Mouse (Mus musculus) olfactory bulb, adult 2 months (tissue): Measurements from ENCODE around the gene Ttc34. TPM values are rescaled to one million over a fixed set of nuclear protein-coding genes. Genes with fewer than 3 reads are reported as not detected.

Experiments used
- H3K27ac ChIP-seq: fragments of 200-500 bp; 2 replicates; pipeline ENCODE4 v1.5.1; 2012; ENCODE audit warnings: low read depth, low read length; ENCODE audit not compliant: insufficient read depth
- H3K4me1 ChIP-seq: fragments of 200-500 bp; 2 replicates; pipeline ENCODE4 v1.6.1; 2012; ENCODE audit warnings: low read length; ENCODE audit not compliant: control insufficient read depth, insufficient read depth
- H3K4me3 ChIP-seq: fragments of 200-500 bp; 2 replicates; pipeline ENCODE4 v1.5.1; 2012; ENCODE audit warnings: mild to moderate bottlenecking, low read depth, low read length, moderate library complexity; ENCODE audit not compliant: insufficient read depth
- CTCF ChIP-seq: fragments of 200-500 bp; IDR thresholded peaks from 2 replicates; pipeline ENCODE4 v1.5.1; 2012; ENCODE audit warnings: low read depth, mild to moderate bottlenecking, low read length, moderate library complexity; ENCODE audit not compliant: insufficient read depth
- POLR2A ChIP-seq: fragments of 200-500 bp; IDR thresholded peaks from 2 replicates; pipeline ENCODE4 v1.6.1; 2012; ENCODE audit warnings: mild to moderate bottlenecking, low read depth, low read length, moderate library complexity; ENCODE audit not compliant: insufficient read depth
- WGBS: fragments of 180-500 bp; shearing (Covaris S2); methylation state at CpG from one replicate; pipeline ENCODE4 v1.1.7; 2018; 5-methylcytosine and 5-hydroxymethylcytosine counted together
- polyA plus RNA-seq: library from polyadenylated mRNA; stranded (reverse); fragments of >200 nt; gene quantifications from 2 replicates; pipeline ENCODE4 v1.2.4, GENCODE M21; 2012; ENCODE audit warnings: low replicate concordance; ENCODE audit not compliant: missing spikeins, insufficient read depth, insufficient read length

Ttc34 gene
- polyA plus RNA-seq, 1 experiment, result not detected

DNA sequence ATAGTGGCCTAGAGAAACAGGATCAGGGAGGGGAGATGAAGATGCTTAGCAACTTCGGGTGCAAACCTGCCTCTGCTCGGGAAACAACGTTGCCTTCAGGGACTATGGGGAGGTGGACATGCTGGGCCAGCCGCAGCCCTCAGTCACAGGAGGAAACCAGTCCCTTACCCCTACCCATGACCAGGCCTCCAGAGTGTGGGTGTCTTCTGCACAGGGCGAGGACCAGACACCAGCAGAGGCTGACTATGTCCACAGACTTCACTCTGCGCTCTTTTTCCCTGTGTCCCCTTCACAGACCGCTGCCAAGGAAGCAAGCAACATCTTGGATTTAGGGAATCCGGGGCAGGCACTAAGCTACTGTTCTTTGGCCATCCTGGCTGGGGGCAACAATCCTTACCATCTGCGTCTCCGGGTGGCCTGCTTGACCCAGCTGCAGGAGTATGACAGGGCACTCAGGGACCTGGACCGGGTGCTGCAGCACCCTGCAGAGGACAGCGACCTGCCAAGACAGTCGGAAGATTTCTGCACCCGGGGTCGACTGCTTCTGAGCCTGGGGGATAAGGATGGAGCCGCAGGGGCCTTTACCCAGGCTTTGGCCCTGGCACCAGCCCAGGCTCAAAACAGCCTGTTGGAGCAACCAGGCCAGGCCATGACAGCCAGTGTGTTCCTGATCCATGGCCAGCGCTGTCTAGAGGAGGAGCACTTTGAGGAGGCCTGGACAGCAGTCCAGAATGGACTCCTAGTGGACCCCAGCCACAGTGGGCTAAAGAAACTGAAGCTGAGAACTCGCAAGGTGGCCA lies 27.9 kb downstream of the Ttc34 start:
- no peak for TF ChIP-seq CTCF
- TF ChIP-seq POLR2A, result no peak
- Histone ChIP-seq H3K4me1 (peaks cover 17% of the 10 kb centered on the region), H3K4me3 (no peak overlapping the region), H3K27ac (peak overlapping the region; percentile 23; the same call in 1 of the 2 replicates)
- WGBS, result 82% methylated on average over 18 of the region's 18 CpGs

DNA sequence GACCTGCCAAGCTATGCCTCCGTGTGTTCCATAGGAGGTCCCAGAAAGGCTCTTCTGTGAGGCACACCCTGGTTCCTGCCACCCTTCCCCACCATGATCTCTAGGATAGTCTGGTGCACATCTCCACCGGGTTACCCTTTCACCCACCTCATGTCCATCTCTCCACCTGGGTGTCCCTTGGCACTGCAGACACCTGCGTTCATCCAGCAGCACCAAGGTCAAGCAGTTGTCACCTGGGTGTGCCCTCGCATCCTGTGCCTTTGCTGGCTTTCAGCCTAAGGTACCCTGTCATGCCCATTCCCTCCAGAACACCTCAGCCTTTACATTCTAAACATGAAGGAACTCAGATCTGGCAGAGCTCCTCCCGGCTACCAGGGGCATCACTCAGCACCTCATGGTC lies 29.1 kb downstream of the Ttc34 start:
- TF ChIP-seq CTCF (no peak), POLR2A (no peak)
- Histone ChIP-seq H3K27ac (no peak overlapping the region), H3K4me1 (peaks cover 17% of the 10 kb centered on the region), H3K4me3 (no peak overlapping the region)
- WGBS, result 90% methylated on average over 5 of the region's 5 CpGs

DNA sequence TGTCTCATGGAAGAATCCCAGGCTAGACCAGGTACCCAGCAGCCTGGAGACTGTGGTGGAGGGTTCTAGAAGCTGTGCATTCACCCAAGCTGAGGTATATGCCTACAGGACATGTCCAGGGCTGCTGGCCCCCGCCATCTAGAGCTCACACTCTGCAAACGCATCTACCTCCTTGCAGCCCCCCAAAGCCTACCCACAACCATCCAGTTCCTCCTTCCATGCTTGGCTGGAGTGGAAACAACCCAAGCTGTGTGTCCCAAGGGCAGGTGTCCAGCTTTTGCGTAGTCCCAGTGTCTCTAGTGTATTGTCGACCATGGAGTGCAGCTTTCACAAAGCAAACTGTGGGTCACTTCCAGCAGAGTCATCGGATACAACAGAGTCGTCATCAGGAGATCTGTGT lies 30.0 kb downstream of the Ttc34 start:
- TF ChIP-seq CTCF (no peak), POLR2A (no peak)
- no peak overlapping the region for H3K4me3 ChIP-seq
- 85% methylated on average over 6 of the region's 6 CpGs for WGBS
- no peak overlapping the region for H3K27ac ChIP-seq
- H3K4me1 ChIP-seq, result peaks cover 20% of the 10 kb centered on the region

DNA sequence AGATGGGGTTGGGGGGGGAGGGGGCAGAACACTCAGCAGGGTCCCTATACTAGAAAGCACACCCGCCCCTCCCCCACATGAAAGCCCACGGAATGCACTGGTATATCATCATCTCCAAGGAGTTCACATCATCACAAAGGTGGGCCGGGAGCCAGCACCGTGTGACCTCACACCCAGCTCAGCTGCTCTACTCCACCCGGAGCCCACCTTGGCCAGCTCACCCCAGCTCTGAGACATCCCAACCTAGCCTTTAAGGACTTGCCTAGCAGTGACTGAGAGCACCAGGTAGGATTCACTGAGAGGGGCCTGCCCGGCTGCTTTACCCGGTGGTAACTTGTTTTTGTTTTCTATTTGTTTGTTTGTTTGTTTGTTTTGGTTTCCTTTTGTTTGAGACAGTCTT lies 32.2 kb downstream of the Ttc34 start, which contains the start of gene Mmel1:
Mmel1 (plus strand) TSS at position 146 of the 400 bp plus-strand sequence.
- H3K27ac ChIP-seq, result no peak within 1 kb of the TSS
- TF ChIP-seq POLR2A (no peak), CTCF (no peak)
- no peak within 1 kb of the TSS for H3K4me3 ChIP-seq
- H3K4me1 ChIP-seq, result peaks cover 16% of the 10 kb centered on the region
- WGBS, result 85% methylated on average over 7 of the region's 7 CpGs

DNA sequence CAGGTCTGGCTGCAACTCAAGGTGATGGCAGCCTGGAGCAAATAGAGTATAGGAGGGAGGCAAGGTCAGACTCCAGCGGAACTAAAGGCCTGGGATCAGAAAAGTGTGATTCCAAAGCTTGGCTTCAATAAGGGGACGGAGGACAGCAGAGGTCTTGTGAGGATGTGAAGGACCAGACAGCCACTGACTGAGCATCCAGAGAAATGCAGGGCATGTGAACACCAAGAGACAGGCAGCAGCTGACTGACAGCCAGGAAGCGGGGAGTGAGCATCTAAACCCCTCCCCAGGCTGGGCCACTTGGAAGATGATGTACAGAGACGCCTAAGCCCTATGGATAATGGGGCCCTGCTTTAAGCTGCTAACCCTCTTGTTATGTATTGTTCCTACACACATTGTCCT lies 33.5 kb downstream of the Ttc34 start:
- no peak overlapping the region for H3K4me3 ChIP-seq
- H3K4me1 ChIP-seq, result peaks cover 8% of the 10 kb centered on the region
- 91% methylated on average over 4 of the region's 4 CpGs for WGBS
- H3K27ac ChIP-seq, result no peak overlapping the region
- TF ChIP-seq CTCF (no peak), POLR2A (no peak)

DNA sequence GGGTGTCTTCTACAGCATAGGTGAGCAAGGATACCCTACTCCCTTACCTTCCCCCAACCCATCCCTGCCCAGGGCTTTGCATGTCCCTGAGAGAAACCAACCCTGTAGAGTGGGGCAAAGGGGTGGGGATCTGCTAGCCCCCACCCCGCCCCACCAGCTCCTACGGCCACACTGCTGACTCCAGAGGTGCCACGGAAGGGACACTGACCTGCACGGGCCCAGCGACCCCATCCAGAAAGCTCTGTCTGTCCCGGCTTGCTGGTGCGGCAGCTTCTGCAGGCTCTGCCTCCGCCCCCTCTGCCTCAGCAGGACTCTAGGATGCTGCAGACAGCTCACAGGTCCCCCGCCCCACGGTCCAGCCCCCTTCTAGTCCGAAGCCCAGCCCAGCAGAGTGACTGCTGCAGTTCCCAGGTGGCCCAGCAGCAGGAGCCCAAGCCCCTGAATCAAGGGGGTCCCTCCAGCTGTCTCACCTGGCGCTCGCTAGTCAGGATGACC lies 34.5 kb downstream of the Ttc34 start:
- WGBS, result 4% methylated on average over 13 of the region's 13 CpGs
- no peak overlapping the region for H3K4me3 ChIP-seq
- TF ChIP-seq POLR2A (no peak), CTCF (no peak)
- no peak overlapping the region for H3K27ac ChIP-seq
- H3K4me1 ChIP-seq, result peaks cover 8% of the 10 kb centered on the region

DNA sequence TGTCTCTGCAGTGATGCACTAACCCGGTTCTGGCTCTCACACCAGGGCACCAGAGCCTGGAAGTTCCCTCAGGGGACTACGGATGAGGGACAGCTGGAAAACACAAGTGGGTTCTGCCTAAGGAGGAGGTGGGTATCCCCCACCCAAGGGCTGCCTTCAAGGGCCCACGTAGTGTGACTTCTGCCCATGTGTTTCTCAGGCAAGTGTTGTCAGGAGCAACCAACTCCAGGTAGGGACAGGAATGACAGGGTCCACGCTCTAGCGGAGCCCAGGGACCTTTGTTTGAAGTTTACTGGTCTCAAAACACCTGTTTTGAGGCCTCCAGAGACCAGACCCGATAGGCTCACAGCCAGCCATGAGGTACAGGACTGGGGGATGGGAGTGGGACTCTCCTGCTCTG lies 35.9 kb downstream of the Ttc34 start:
- peaks cover 8% of the 10 kb centered on the region for H3K4me1 ChIP-seq
- 79% methylated on average over 6 of the region's 6 CpGs for WGBS
- H3K4me3 ChIP-seq, result no peak overlapping the region
- no peak for TF ChIP-seq CTCF
- H3K27ac ChIP-seq, result no peak overlapping the region

DNA sequence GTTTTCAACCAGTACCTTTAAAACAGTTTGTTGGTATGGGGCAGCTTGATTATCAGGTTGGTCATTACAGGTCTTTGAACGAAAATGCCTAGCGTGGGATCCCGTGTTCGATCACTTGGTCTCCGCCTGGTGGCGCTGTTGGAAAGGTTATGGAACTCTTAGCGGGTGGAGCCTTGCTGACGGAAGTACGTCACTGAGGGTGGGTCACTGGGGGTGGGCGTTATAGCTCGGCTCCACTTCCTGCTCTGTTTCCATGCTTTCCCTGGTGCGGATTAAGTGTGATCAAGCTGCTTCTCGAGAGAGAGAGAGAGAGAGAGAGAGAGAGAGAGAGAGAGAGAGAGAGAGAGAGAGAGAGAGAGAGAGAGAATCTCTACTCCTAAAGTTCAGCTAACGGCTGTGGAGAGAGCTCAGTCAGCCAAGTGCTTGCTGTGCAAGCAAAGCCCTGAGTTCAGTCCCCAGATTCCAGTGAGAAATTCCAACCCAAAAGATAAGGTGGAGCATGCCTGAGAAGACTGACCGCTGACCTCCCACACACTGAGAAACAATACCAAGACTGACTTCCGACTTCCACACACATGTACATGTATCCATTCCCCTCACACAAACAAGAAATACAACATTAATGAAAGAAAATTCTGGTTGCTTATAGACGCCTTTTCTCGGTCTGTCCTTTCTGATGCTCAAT lies 40.7 kb downstream of the Ttc34 start:
- Histone ChIP-seq H3K4me1 (no peaks in the 10 kb centered on the region), H3K27ac (peak overlapping the region; percentile 46; the same call in 1 of the 2 replicates), H3K4me3 (peak overlapping the region; percentile 38)
- WGBS, result 11% methylated on average over 18 of the region's 18 CpGs
- 0 out of 2 replicates have a peak, but pooled peaks have one; percentile 35 for TF ChIP-seq POLR2A
- TF ChIP-seq CTCF, result peak; percentile 82

DNA sequence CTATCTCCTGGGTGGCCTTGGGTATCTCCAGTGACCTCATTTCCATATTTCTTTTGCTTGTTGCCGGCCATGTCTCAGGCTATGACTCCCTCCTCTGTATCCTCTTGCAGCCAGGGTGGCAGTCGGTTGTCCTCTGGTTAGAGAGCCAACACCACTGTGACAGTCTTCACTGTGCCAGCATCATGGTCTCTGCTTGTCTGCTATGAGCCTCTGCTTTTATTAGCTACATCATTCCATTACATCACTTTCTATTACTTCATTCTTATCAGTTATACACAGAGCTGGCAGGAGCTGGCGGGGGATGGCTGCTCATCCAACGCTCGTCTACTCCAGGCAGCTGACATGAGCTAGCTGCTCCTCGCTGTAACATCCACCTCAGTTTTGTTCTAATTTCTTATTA lies 43.5 kb downstream of the Ttc34 start:
- WGBS, result 79% methylated on average over 6 of the region's 6 CpGs
- no peak overlapping the region for H3K27ac ChIP-seq
- H3K4me1 ChIP-seq, result no peaks in the 10 kb centered on the region
- no peak overlapping the region for H3K4me3 ChIP-seq
- TF ChIP-seq CTCF (no peak), POLR2A (no peak)
